Mouse (Mus musculus) adipose tissue, adult 10 weeks (tissue): ENCODE measurements around the gene Vps41. TPM values are rescaled to one million over a fixed set of nuclear protein-coding genes. Genes with fewer than 3 reads are reported as not detected.

ENCODE experiments used
- polyA plus RNA-seq: library from polyadenylated mRNA; stranded (reverse); fragments of 350-450 nt; fragmentation: Illumina TruSeq; extraction: RNeasy Lipid Tissue Mini Kit (QIAGEN cat#74804); gene quantifications from one replicate; pipeline ENCODE4 v1.2.3, GENCODE M21; 2014; ENCODE audit warnings: low read depth, low replicate concordance

Vps41 gene
- 51.1 TPM for polyA plus RNA-seq

DNA sequence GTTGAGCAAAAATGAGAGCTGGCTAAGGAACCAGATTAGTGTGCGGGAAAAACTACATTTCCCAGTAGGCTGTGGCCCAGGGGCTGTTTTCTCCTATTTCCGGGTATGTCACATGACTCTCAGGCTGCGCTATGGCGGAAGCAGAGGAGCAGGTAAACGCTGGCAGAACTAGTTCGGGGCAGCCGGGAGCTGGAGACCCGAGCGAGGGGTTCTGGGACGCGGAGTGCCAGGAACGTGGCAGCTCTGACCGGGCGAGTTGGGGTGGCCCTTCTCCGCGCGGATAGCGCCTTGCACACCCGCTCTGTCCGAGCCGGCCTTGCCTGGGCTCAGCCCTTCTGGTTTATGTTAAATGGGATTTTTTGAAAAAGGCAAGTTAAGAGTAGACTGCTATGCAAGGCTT lies at the start of gene Vps41:
Gene Vps41 (plus strand): TSS at position 102 of the 400 bp plus-strand sequence.

Other genes starting within 250 kb of the Vps41 start
- gene Amph, start 230.9 kb downstream of the Vps41 start, polyA plus RNA-seq, result 0.94 TPM